Mouse (Mus musculus) testis, adult 2 months (tissue): ENCODE data around the gene Mucl2.
"Not testable (repeated sequence)": the region's sequence is repeated elsewhere in the genome, so short reads cannot be mapped to it uniquely, and the experiment has no call there.

ENCODE experiments used
- CTCF ChIP-seq: fragments of 200-500 bp; IDR thresholded peaks from 2 replicates; pipeline ENCODE4 v1.5.1; 2012; ENCODE audit warnings: low read depth, mild to moderate bottlenecking, inconsistent platforms, low read length, moderate library complexity; ENCODE audit not compliant: control insufficient read depth, insufficient read depth, insufficient replicate concordance
- POLR2A ChIP-seq: fragments of 200-500 bp; IDR thresholded peaks from 2 replicates; pipeline ENCODE4 v1.6.1; 2012; ENCODE audit warnings: low read depth, mild to moderate bottlenecking, inconsistent platforms, low read length, moderate library complexity; ENCODE audit not compliant: control insufficient read depth

- TF ChIP-seq CTCF, POLR2A: not testable (repeated sequence)
Observed at GRCm38 (mm10) chr15:103913061-103913460, 13.9 kb upstream of the Mucl2 start.
